Mouse (Mus musculus) T-helper 2 cell (primary cell): Measurements from ENCODE around the gene Scml4.

Source experiments
- in situ Hi-C: fragments of 300-600 bp; cut with MboI, MseI; formaldehyde crosslinking; loops from one replicate; pipeline ENCODE4 v1.15.1; 2025; ENCODE audit warnings: high pct_unique_total_duplicates

Scml4 gene

GRCm38 (mm10) chr10:42950252-42950751 is 90.1 kb downstream of the Scml4 start:
- in situ Hi-C loops, result no loop called here

GRCm38 (mm10) chr10:42951078-42952045 is 91.2 kb downstream of the Scml4 start:
- in situ Hi-C loops, result no loop called here

GRCm38 (mm10) chr10:42952046-42952420 is 91.9 kb downstream of the Scml4 start:
- in situ Hi-C loops, result no loop called here

- in situ Hi-C loops, result no loop called here
These were observed 93.4 kb downstream of the Scml4 start for GRCm38 (mm10) chr10:42953601-42954000.

- in situ Hi-C loops, result no loop called here
These were observed 95.0 kb downstream of the Scml4 start for GRCm38 (mm10) chr10:42955205-42955604.

- in situ Hi-C loops, result no loop called here
These were observed 97.9 kb downstream of the Scml4 start for GRCm38 (mm10) chr10:42957881-42958651.

- in situ Hi-C loops, result no loop called here
These were observed 98.5 kb downstream of the Scml4 start for GRCm38 (mm10) chr10:42958686-42959085.

- in situ Hi-C loops, result no loop called here
These were observed 101.6 kb downstream of the Scml4 start for GRCm38 (mm10) chr10:42961771-42962170.

- in situ Hi-C loops, result no loop called here
These were observed 102.0 kb downstream of the Scml4 start for GRCm38 (mm10) chr10:42962181-42962601.

- in situ Hi-C loops, result no loop called here
These were observed 102.5 kb downstream of the Scml4 start for GRCm38 (mm10) chr10:42962655-42963054.

- in situ Hi-C loops, result no loop called here
These were observed 102.9 kb downstream of the Scml4 start for GRCm38 (mm10) chr10:42963061-42963460.

GRCm38 (mm10) chr10:42968332-42968731 is 108.2 kb downstream of the Scml4 start:
- in situ Hi-C loops, result no loop called here

GRCm38 (mm10) chr10:42972504-42973172 is 112.5 kb downstream of the Scml4 start:
- in situ Hi-C loops, result no loop called here

- in situ Hi-C loops, result no loop called here
These were observed 113.4 kb downstream of the Scml4 start for GRCm38 (mm10) chr10:42973537-42973936.

- in situ Hi-C loops, result no loop called here
These were observed 116.4 kb downstream of the Scml4 start for GRCm38 (mm10) chr10:42976577-42976976.

- in situ Hi-C loops, result no loop called here
These were observed 118.2 kb downstream of the Scml4 start for GRCm38 (mm10) chr10:42978346-42978745.

GRCm38 (mm10) chr10:42980999-42981757 is 121.0 kb downstream of the Scml4 start:
- in situ Hi-C loops, result no loop called here

- in situ Hi-C loops, result loop anchor here (5.0 kb wide), 1 partner anchor 143 kb away; no protein-coding TSS in a partner anchor
These were observed 124.7 kb downstream of the Scml4 start for GRCm38 (mm10) chr10:42984886-42985285.

GRCm38 (mm10) chr10:42987594-42988052 is 127.5 kb downstream of the Scml4 start:
- in situ Hi-C loops, result loop anchor here (5.0 kb wide), 1 partner anchor 145 kb away; no protein-coding TSS in a partner anchor

GRCm38 (mm10) chr10:42988627-42989026 is 128.5 kb downstream of the Scml4 start:
- in situ Hi-C loops, result loop anchor here (5.0 kb wide), 1 partner anchor 146 kb away; no protein-coding TSS in a partner anchor

GRCm38 (mm10) chr10:42989910-42990309 is 129.7 kb downstream of the Scml4 start:
- in situ Hi-C loops, result loop anchor here (5.0 kb wide), 1 partner anchor 148 kb away; no protein-coding TSS in a partner anchor
